Mouse (Mus musculus) ZHBTc4 (cell line): Measurements from ENCODE around the gene Irf3.
"Not testable (repeated sequence)": the region's sequence is repeated elsewhere in the genome, so short reads cannot be mapped to it uniquely, and the experiment has no call there.

Experiments
- DNase-seq: peaks from one replicate; pipeline ENCODE4 v3.0.0-alpha.2; 2011; ENCODE audit warnings: low read depth, low spot score

The Irf3 gene

GRCm38 (mm10) chr7:45006503-45006902 is 9.1 kb downstream of the Irf3 start:
- no peak for DNase-seq

DNA sequence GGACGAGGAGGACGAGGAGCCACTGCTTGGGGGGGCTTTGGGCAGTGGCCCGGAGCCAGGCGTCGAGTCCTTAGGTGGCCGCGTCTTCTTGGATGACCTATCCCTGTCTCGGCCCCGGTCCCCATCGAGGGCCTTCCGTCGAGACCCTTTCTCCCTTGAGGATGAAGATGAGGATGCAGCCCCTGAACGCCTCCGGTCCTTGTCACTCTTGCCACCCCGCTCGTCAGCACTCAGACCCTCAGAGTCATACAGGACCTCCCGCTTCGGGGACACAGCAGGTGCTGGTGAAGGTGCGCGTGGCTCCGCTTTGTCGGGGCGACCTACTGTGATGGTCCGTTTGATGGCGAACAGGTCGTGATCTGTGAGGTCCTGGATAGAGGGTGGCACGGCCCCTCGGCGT is 9.7 kb downstream of the Irf3 start:
- no peak for DNase-seq

DNA sequence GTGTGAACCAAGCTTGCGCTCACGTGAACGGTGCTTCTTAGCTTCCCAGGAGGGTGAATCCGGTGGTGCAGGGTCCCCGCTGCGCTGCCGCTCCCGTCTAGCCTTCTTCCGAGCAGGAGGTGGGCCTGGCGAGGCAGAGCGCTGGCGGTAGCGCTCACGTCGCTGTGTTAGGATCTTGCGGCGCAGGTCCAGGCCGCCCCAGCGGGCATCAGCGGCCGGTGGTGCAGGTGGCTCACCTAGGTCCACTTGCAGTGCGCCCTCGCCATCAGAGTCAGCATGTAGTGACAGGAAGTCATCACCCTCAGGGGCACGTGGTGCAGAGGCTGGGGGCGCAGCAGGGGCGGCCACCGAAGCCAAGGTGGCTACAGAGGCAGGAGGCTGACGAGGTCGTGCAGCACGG is 10.4 kb downstream of the Irf3 start:
- peak; percentile 65 for DNase-seq

GRCm38 (mm10) chr7:45008411-45008810 is 11.0 kb downstream of the Irf3 start:
- no peak for DNase-seq

- DNase-seq = no peak
Observed at GRCm38 (mm10) chr7:45012011-45012410, 14.6 kb downstream of the Irf3 start.

- no peak for DNase-seq
Observed at GRCm38 (mm10) chr7:45012824-45013223, 15.4 kb downstream of the Irf3 start.

DNA sequence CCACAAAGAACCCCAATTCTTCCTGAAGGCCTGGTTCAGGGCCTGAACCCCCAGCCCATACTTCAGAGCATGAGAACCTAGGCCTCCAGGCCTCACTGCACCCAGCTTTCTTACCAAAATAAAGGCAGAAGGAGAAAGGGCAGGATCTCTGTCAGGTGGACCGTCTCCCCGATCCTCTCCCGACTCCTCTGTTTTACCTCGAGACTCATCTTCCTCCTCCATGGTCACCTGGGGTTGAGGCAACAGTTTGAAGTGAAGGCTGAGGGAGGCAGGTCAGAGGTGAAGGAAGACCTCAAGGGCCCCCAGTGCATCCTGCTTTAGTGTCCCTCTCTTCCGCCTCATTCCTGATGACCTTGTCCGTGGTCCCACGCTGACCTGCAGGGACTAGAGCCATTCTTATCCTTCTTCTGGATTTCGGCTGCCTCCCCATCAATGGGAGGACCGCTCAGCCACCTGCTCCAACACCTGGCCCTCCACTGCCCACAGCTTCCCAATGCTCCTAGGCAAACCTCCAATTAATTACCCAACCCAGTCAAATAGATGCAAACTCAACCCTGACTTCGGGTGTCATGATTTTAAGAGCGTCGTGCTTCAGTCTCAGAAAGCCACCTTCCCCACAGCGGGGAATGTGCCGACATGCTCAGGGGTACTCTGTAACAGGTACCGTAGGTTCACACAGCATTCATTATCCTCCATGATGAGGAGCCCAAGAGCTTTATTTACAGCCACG is 16.1 kb downstream of the Irf3 start:
- DNase-seq = no peak

GRCm38 (mm10) chr7:45014096-45014451 is 16.6 kb downstream of the Irf3 start:
- no peak for DNase-seq

- no peak for DNase-seq
Observed at GRCm38 (mm10) chr7:45015344-45015956, 18.0 kb downstream of the Irf3 start.

- DNase-seq = peak; percentile 100
Observed at GRCm38 (mm10) chr7:45015957-45016612, 18.6 kb downstream of the Irf3 start, which contains the start of gene Scaf1. Gene Scaf1, minus strand, starts transcription at chr7:45016363.

- no peak for DNase-seq
Observed at GRCm38 (mm10) chr7:45016761-45017160, 19.3 kb downstream of the Irf3 start.

DNA sequence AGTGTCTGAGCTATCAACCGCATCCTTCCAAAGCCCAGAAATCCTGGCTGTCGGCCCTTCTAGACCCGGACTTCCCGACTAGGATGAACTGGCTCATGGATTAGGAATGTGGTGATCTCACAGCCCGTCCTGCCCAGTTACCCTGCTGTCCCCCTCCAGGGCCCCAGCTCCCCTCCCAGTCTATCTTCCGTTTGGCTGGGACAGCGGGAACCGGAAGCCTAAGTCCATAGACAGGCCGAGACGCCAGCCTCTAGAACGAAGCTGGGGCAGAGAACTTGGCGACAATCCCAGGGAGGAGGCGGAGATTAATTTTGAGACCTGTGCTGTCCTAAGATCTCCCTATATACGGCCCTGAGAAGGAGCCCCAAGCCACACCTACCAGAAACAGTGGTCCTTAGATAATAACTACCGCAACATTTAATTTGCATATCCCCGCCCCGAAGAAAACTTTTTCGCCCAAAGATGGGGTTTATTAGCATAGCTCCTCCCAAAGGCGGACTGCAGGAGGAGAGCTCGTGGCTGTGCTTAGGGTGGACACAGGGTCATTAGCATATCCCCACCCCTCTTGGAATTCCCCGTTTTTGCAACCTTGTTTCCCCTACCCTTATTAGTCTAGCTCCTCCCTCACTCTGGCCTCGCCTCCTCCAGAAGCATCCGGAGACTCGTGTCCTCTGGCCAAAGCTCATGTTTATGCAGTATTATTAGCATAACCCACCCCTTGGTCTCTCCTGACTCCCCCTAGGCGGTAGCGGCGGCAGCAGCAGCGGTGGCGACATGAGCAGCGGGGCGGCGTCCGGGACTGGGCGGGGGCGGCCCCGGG is 20.0 kb downstream of the Irf3 start, which contains the start of gene Rras:
Gene Rras, plus strand, starts transcription at position 720 of the 820 bp plus-strand sequence.
- peak; percentile 99 for DNase-seq

- peak; percentile 75 for DNase-seq
Observed at GRCm38 (mm10) chr7:45019031-45019571, 21.7 kb downstream of the Irf3 start.

DNA sequence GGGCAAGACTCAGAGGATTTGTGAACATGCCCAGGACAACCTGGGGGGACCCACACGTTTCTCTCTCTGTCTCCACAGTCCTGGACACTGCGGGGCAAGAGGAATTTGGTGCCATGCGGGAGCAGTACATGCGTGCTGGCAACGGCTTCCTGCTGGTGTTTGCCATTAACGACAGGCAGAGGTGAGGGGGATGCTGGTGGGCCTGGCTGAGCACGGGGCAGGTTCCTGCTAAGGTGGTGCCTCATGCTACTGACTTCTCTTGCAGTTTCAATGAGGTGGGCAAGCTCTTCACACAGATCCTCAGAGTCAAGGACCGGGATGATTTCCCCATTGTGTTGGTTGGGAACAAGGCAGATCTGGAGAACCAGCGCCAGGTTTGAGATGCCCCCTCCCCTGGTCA is 22.8 kb downstream of the Irf3 start:
- no peak for DNase-seq

GRCm38 (mm10) chr7:45023711-45024110 is 26.3 kb downstream of the Irf3 start:
- DNase-seq = not testable (repeated sequence)

DNA sequence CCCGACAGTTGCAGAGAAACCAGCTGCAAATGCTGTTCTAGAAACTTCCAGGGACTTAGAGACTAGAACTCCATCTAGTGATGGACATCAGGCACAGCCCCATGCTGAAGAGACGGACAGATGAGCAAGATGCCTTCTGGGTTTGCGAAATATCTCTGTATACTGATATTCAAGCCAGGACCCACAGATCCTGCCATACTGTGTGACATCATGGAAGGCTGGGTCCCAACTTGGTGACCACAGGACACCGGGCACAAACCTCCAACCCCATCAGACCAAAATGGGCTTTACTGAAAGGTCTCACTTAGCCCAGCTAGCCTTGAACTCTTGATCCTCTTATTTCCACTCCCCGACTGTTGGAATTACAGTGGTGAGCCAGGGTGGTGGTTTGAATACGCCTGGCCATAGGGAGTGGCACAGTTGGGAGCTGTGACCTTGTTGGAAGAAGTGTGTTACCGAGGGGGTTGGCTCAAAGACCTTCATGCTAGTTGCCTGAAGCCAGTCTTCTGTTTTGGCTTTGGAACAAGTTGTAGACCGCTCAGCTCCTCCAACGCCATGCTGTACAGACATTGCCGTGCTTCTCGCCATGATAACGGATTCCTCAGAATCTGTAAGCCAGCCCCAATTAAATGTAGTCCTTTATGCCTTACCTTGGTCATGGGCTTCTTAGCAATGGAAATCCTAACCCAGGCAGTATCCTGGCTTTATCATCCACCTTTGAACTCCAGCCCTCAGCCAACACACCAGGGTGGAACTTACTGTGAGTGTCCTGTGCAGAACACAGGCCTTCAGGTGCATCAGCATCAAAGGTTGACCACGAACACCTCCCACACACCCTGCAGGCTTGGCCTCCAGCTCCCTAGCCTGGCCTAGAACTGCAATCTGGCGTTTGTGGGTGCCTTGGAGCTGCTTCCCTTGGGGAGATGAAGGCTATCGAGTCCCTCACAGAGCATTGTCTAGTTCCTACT is 27.1 kb downstream of the Irf3 start:
- peak; percentile 68 for DNase-seq

GRCm38 (mm10) chr7:45025601-45026220 is 28.3 kb downstream of the Irf3 start:
- no peak for DNase-seq

GRCm38 (mm10) chr7:45026256-45026655 is 28.8 kb downstream of the Irf3 start:
- DNase-seq = no peak

GRCm38 (mm10) chr7:45027761-45028160 is 30.3 kb downstream of the Irf3 start:
- no peak for DNase-seq

GRCm38 (mm10) chr7:45028351-45028750 is 30.9 kb downstream of the Irf3 start:
- no peak for DNase-seq
